Mouse (Mus musculus) stomach, embryonic 14.5 days (tissue): ENCODE measurements around the gene Frmd4a. TPM values are rescaled to one million over a fixed set of nuclear protein-coding genes. Genes with fewer than 3 reads are reported as not detected.
"Not testable (repeated sequence)": the region's sequence is repeated elsewhere in the genome, so short reads cannot be mapped to it uniquely, and the experiment has no call there.

Experiments used
- ATAC-seq: fragments of 200-750 bp; cut with Nextera tagmentation; 2 replicates; pipeline ENCODE4 v1.8.0; 2017; ENCODE audit warnings: low read depth, moderate TSS enrichment; ENCODE audit not compliant: insufficient number of reproducible peaks, insufficient read depth, low FRiP score
- H3K27ac ChIP-seq: fragments of 300-500 bp; sonication (generic); 2 replicates; pipeline ENCODE4 v1.5.1; 2014; ENCODE audit warnings: mild to moderate bottlenecking, low read length, moderate library complexity, mixed read lengths
- H3K27me3 ChIP-seq: fragments of 300-500 bp; sonication (generic); 2 replicates; pipeline ENCODE4 v1.6.1; 2014; ENCODE audit warnings: low read length, control low read depth, mixed read lengths; ENCODE audit not compliant: control insufficient read depth, insufficient read depth
- H3K36me3 ChIP-seq: fragments of 300-500 bp; sonication (generic); 2 replicates; pipeline ENCODE4 v1.6.1; 2014; ENCODE audit warnings: mild to moderate bottlenecking, control low read depth, low read length, moderate library complexity, mixed read lengths; ENCODE audit not compliant: control insufficient read depth, insufficient read depth
- H3K4me1 ChIP-seq: fragments of 300-500 bp; sonication (generic); 2 replicates; pipeline ENCODE4 v1.6.1; 2014; ENCODE audit warnings: low read length, control low read depth, mixed read lengths; ENCODE audit not compliant: control insufficient read depth, insufficient read depth
- H3K4me2 ChIP-seq: fragments of 300-500 bp; sonication (generic); replicated peaks from 2 replicates; pipeline ENCODE4 v1.6.1; 2014; ENCODE audit warnings: low read depth, low read length, control low read depth
- H3K4me3 ChIP-seq: fragments of 300-500 bp; sonication (generic); 2 replicates; pipeline ENCODE4 v1.5.1; 2014; ENCODE audit warnings: low read depth, low read length, control low read depth
- H3K9ac ChIP-seq: fragments of 300-500 bp; sonication (generic); replicated peaks from 2 replicates; pipeline ENCODE4 v1.6.1; 2014; ENCODE audit warnings: low read depth, mild to moderate bottlenecking, control low read depth, low read length, moderate library complexity, mixed read lengths
- H3K9me3 ChIP-seq: fragments of 300-500 bp; sonication (generic); 2 replicates; pipeline ENCODE4 v1.6.1; 2016; ENCODE audit warnings: low read depth, low read length, control low read depth; ENCODE audit not compliant: control insufficient read depth
- WGBS: fragments of 180-500 bp; shearing (Covaris S2); extraction: QIAGEN DNeasy Blood & Tissue Kit; methylation state at CpG from one replicate; pipeline ENCODE4 v1.1.7; 2014; 5-methylcytosine and 5-hydroxymethylcytosine counted together
- polyA plus RNA-seq: library from polyadenylated mRNA; unstranded; fragments of >200 nt; fragmentation: Nextera tagmentation; extraction: Ambion mirVana; gene quantifications from 2 replicates; pipeline ENCODE4 v1.2.1, GENCODE M21; 2014

Frmd4a gene
- polyA plus RNA-seq, 1 experiment from 2014 or later, result 42.4 TPM

- Histone ChIP-seq H3K4me3 (no peak overlapping the region), H3K9me3 (no peaks in the 10 kb centered on the region), H3K9ac (no peak overlapping the region), H3K4me2 (no peak overlapping the region), H3K27ac (no peak overlapping the region), H3K36me3 (peaks cover 83% of the 10 kb centered on the region), H3K27me3 (no peaks in the 10 kb centered on the region), H3K4me1 (no peaks in the 10 kb centered on the region)
- WGBS, result 94% methylated on average over 3 of the region's 3 CpGs
- ATAC-seq, result no peak
Measured at GRCm38 (mm10) chr2:4606559-4606958, 589.0 kb downstream of the Frmd4a start.

GRCm38 (mm10) chr2:4608253-4608652 lies 590.7 kb downstream of the Frmd4a start:
- ATAC-seq, result no peak
- Histone ChIP-seq H3K27ac (no peak overlapping the region), H3K9ac (no peak overlapping the region), H3K27me3 (no peaks in the 10 kb centered on the region), H3K4me2 (no peak overlapping the region), H3K4me1 (no peaks in the 10 kb centered on the region), H3K9me3 (no peaks in the 10 kb centered on the region), H3K36me3 (peaks cover 82% of the 10 kb centered on the region), H3K4me3 (no peak overlapping the region)
- WGBS, result 86% methylated on average over 3 of the region's 3 CpGs

- H3K4me1 ChIP-seq, result no peaks in the 10 kb centered on the region
- no peak overlapping the region for H3K27ac ChIP-seq
- no peak overlapping the region for H3K4me2 ChIP-seq
- ATAC-seq, result no peak
- no peaks in the 10 kb centered on the region for H3K27me3 ChIP-seq
- 73% methylated on average over 10 of the region's 10 CpGs for WGBS
- no peak overlapping the region for H3K4me3 ChIP-seq
- peaks cover 73% of the 10 kb centered on the region for H3K36me3 ChIP-seq
- no peak overlapping the region for H3K9ac ChIP-seq
- no peaks in the 10 kb centered on the region for H3K9me3 ChIP-seq
Measured at GRCm38 (mm10) chr2:4609433-4609832, 591.9 kb downstream of the Frmd4a start.

- no peak for ATAC-seq
- WGBS, result 65% methylated on average over 6 of the region's 6 CpGs
- peaks cover 54% of the 10 kb centered on the region; the same call in 1 of the 2 replicates for H3K36me3 ChIP-seq
- no peak overlapping the region for H3K9ac ChIP-seq
- no peak overlapping the region for H3K4me3 ChIP-seq
- no peaks in the 10 kb centered on the region for H3K9me3 ChIP-seq
- no peaks in the 10 kb centered on the region for H3K4me1 ChIP-seq
- no peaks in the 10 kb centered on the region for H3K27me3 ChIP-seq
- no peak overlapping the region for H3K4me2 ChIP-seq
- H3K27ac ChIP-seq, result no peak overlapping the region
Measured at GRCm38 (mm10) chr2:4611295-4611694, 593.8 kb downstream of the Frmd4a start.

- no peaks in the 10 kb centered on the region for H3K9me3 ChIP-seq
- H3K27me3 ChIP-seq, result no peaks in the 10 kb centered on the region
- no peak overlapping the region for H3K9ac ChIP-seq
- no peak overlapping the region for H3K27ac ChIP-seq
- no peak overlapping the region for H3K4me2 ChIP-seq
- H3K4me3 ChIP-seq, result no peak overlapping the region
- 83% methylated on average over 10 of the region's 10 CpGs for WGBS
- peaks cover 50% of the 10 kb centered on the region; the same call in 1 of the 2 replicates for H3K36me3 ChIP-seq
- ATAC-seq, result no peak
- no peaks in the 10 kb centered on the region for H3K4me1 ChIP-seq
Measured at GRCm38 (mm10) chr2:4611704-4612103, 594.2 kb downstream of the Frmd4a start.

GRCm38 (mm10) chr2:4614276-4614929 lies 596.9 kb downstream of the Frmd4a start:
- peaks cover 30% of the 10 kb centered on the region; the same call in 1 of the 2 replicates for H3K36me3 ChIP-seq
- not testable (repeated sequence) for H3K4me3 ChIP-seq, H3K27ac ChIP-seq, H3K27me3 ChIP-seq, H3K9ac ChIP-seq, H3K9me3 ChIP-seq, H3K4me2 ChIP-seq, ATAC-seq, H3K4me1 ChIP-seq
- WGBS, result 67% methylated on average over 6 of the region's 6 CpGs

GRCm38 (mm10) chr2:4615014-4615546 lies 597.6 kb downstream of the Frmd4a start:
- Histone ChIP-seq H3K36me3 (peaks cover 25% of the 10 kb centered on the region; the same call in 1 of the 2 replicates), H3K27me3 (no peaks in the 10 kb centered on the region), H3K9me3 (no peaks in the 10 kb centered on the region), H3K4me2 (no peak overlapping the region), H3K27ac (no peak overlapping the region), H3K9ac (no peak overlapping the region), H3K4me3 (no peak overlapping the region), H3K4me1 (no peaks in the 10 kb centered on the region)
- ATAC-seq, result no peak
- WGBS, result 78% methylated on average over 2 of the region's 2 CpGs

- Histone ChIP-seq H3K36me3 (peaks cover 12% of the 10 kb centered on the region; the same call in 1 of the 2 replicates), H3K9me3 (no peaks in the 10 kb centered on the region), H3K27ac (no peak overlapping the region), H3K27me3 (no peaks in the 10 kb centered on the region), H3K4me1 (peaks cover 3% of the 10 kb centered on the region; the same call in 1 of the 2 replicates), H3K9ac (no peak overlapping the region), H3K4me3 (no peak overlapping the region), H3K4me2 (no peak overlapping the region)
- no peak for ATAC-seq
- WGBS, result 92% methylated on average over 4 of the region's 4 CpGs
Measured at GRCm38 (mm10) chr2:4616995-4617394, 599.5 kb downstream of the Frmd4a start.

GRCm38 (mm10) chr2:4619126-4619525 lies 601.6 kb downstream of the Frmd4a start:
- not testable (repeated sequence) for H3K4me2 ChIP-seq, H3K9ac ChIP-seq, H3K9me3 ChIP-seq, H3K4me3 ChIP-seq, H3K27ac ChIP-seq, ATAC-seq, H3K4me1 ChIP-seq, H3K27me3 ChIP-seq
- peaks cover 14% of the 10 kb centered on the region for H3K36me3 ChIP-seq
